Mouse (Mus musculus) MEL (cell line): Measurements from ENCODE around the gene Stat1. TPM values are rescaled to one million over a fixed set of nuclear protein-coding genes. Genes with fewer than 3 reads are reported as not detected.

Experiments used
- DNase-seq: peaks from one replicate; pipeline ENCODE4 v3.0.0; 2011; ENCODE audit warnings: low read depth, low spot score
- H3K27ac ChIP-seq: 2 replicates; pipeline ENCODE4 v1.5.1; 2012; ENCODE audit warnings: low read depth, mild to moderate bottlenecking, control low read depth, low read length, moderate library complexity; ENCODE audit not compliant: control insufficient read depth
- H3K27me3 ChIP-seq, 2 experiments: fragments of 150-350 bp in 1 of 2; sonication (generic) in 1 of 2; 2 replicates each; pipeline ENCODE4 v1.6.1; 2012; ENCODE audit warnings: low read length in 2 of 2, mild to moderate bottlenecking in 2 of 2, improper control_type of control experiment in 1 of 2, moderate library complexity in 1 of 2; ENCODE audit not compliant: insufficient read depth in 2 of 2, control insufficient read depth in 1 of 2
- H3K36me3 ChIP-seq, 2 experiments: 2 replicates each; pipeline ENCODE4 v1.6.1; 2012 to 2014; ENCODE audit warnings: low read length in 2 of 2, improper control_type of control experiment in 1 of 2, inconsistent platforms in 1 of 2, mild to moderate bottlenecking in 1 of 2; ENCODE audit not compliant: insufficient read depth in 2 of 2, control insufficient read depth in 1 of 2
- H3K4me1 ChIP-seq, 2 experiments: fragments of 150-350 bp in 1 of 2; sonication (generic) in 1 of 2; 2 replicates each; pipeline ENCODE4 v1.6.1; 2012; ENCODE audit warnings: low read length in 2 of 2, improper control_type of control experiment in 1 of 2, mild to moderate bottlenecking in 1 of 2; ENCODE audit not compliant: insufficient read depth in 2 of 2, control insufficient read depth in 1 of 2
- H3K4me3 ChIP-seq, 2 experiments: fragments of 150-350 bp in 1 of 2; sonication (generic) in 1 of 2; 2 replicates each; pipeline ENCODE4 v1.5.1; 2012; ENCODE audit warnings: low read depth in 2 of 2, low read length in 2 of 2, mild to moderate bottlenecking in 2 of 2, moderate library complexity in 2 of 2, control low read depth in 1 of 2, improper control_type of control experiment in 1 of 2; ENCODE audit not compliant: control insufficient read depth in 1 of 2, insufficient read depth in 1 of 2
- H3K79me2 ChIP-seq: 2 replicates; pipeline ENCODE4 v1.6.1; 2012; ENCODE audit warnings: mild to moderate bottlenecking, low read length, moderate library complexity; ENCODE audit not compliant: control insufficient read depth, poor library complexity, insufficient read depth
- H3K9ac ChIP-seq: 2 replicates; pipeline ENCODE4 v1.6.1; 2012; ENCODE audit warnings: low read depth, mild to moderate bottlenecking, control low read depth, low read length, moderate library complexity; ENCODE audit not compliant: control insufficient read depth, poor library complexity, severe bottlenecking
- H3K9me3 ChIP-seq: fragments of 150-350 bp; sonication (generic); replicated peaks from 2 replicates; pipeline ENCODE4 v1.6.1; 2012; ENCODE audit warnings: mild to moderate bottlenecking, low read length, improper control_type of control experiment, moderate library complexity; ENCODE audit not compliant: insufficient read depth
- BHLHE40 ChIP-seq: IDR thresholded peaks from 2 replicates; pipeline ENCODE4 v1.6.1; 2012; ENCODE audit warnings: low read depth, mild to moderate bottlenecking, inconsistent platforms, low read length, improper control_type of control experiment, borderline replicate concordance
- CHD2 ChIP-seq: IDR thresholded peaks from 2 replicates; pipeline ENCODE4 v1.6.1; 2011; ENCODE audit warnings: low read length, improper control_type of control experiment
- CTCF ChIP-seq, 3 experiments: IDR thresholded peaks in 2 of 3; conservative IDR thresholded peaks in 1 of 3; 2 replicates each; pipeline ENCODE4 v1.5.1; 2011 to 2012; ENCODE audit warnings: low read length in 3 of 3, low read depth in 2 of 3, mild to moderate bottlenecking in 2 of 3, improper control_type of control experiment in 1 of 3, inconsistent platforms in 1 of 3, mixed read lengths in 1 of 3, moderate library complexity in 1 of 3; ENCODE audit not compliant: control insufficient read depth in 1 of 3, insufficient read depth in 1 of 3, poor library complexity in 1 of 3, severe bottlenecking in 1 of 3
- ELF1 ChIP-seq: IDR thresholded peaks from 2 replicates; pipeline ENCODE4 v1.6.1; 2014; ENCODE audit warnings: low read depth, mild to moderate bottlenecking, inconsistent platforms, low read length, improper control_type of control experiment, moderate library complexity
- EP300 ChIP-seq, 2 experiments: IDR thresholded peaks; 2 replicates each; pipeline ENCODE4 v1.6.1; 2011; ENCODE audit warnings: improper control_type of control experiment in 2 of 2, low read length in 2 of 2, low read depth in 1 of 2, mild to moderate bottlenecking in 1 of 2
- GATA1 ChIP-seq: IDR thresholded peaks from 2 replicates; pipeline ENCODE4 v1.6.1; 2011; ENCODE audit warnings: low read depth, low read length, improper control_type of control experiment
- HCFC1 ChIP-seq: IDR thresholded peaks from 2 replicates; pipeline ENCODE4 v1.6.1; 2012; ENCODE audit warnings: low read depth, mild to moderate bottlenecking, inconsistent platforms, low read length, improper control_type of control experiment, moderate library complexity
- MAFK ChIP-seq: IDR thresholded peaks from 2 replicates; pipeline ENCODE4 v1.6.1; 2011; ENCODE audit warnings: low read depth, mild to moderate bottlenecking, low read length, improper control_type of control experiment, borderline replicate concordance
- MAX ChIP-seq: IDR thresholded peaks from 2 replicates; pipeline ENCODE4 v1.6.1; 2011; ENCODE audit warnings: low read length, improper control_type of control experiment
- MEF2A ChIP-seq: IDR thresholded peaks from 2 replicates; pipeline ENCODE4 v1.6.1; 2014; ENCODE audit warnings: low read depth, mild to moderate bottlenecking, inconsistent platforms, low read length, improper control_type of control experiment; ENCODE audit not compliant: poor library complexity, insufficient replicate concordance, severe bottlenecking; ENCODE audit errors: extremely low read depth
- MYB ChIP-seq: IDR thresholded peaks from 2 replicates; pipeline ENCODE4 v1.6.1; 2011; ENCODE audit warnings: mild to moderate bottlenecking, low read depth, low read length, improper control_type of control experiment
- MYC ChIP-seq: IDR thresholded peaks from 2 replicates; pipeline ENCODE4 v1.6.1; 2011; ENCODE audit warnings: low read depth, mild to moderate bottlenecking, low read length, improper control_type of control experiment, moderate library complexity
- NELFE ChIP-seq: IDR thresholded peaks from 2 replicates; pipeline ENCODE4 v1.6.1; 2011; ENCODE audit warnings: low read depth, low read length, improper control_type of control experiment
- NRF1 ChIP-seq: IDR thresholded peaks from 2 replicates; pipeline ENCODE4 v1.6.1; 2014; ENCODE audit warnings: low read depth, mild to moderate bottlenecking, inconsistent platforms, low read length, improper control_type of control experiment, moderate library complexity; ENCODE audit not compliant: poor library complexity, insufficient read depth, severe bottlenecking
- POLR2A ChIP-seq, 2 experiments: IDR thresholded peaks; 2 replicates each; pipeline ENCODE4 v1.6.1; 2011 to 2012; ENCODE audit warnings: low read length in 2 of 2, mild to moderate bottlenecking in 2 of 2, control low read depth in 1 of 2, improper control_type of control experiment in 1 of 2, low read depth in 1 of 2, moderate library complexity in 1 of 2; ENCODE audit not compliant: control insufficient read depth in 1 of 2, insufficient read depth in 1 of 2, poor library complexity in 1 of 2
- POLR2AphosphoS2 ChIP-seq: IDR thresholded peaks from 2 replicates; pipeline ENCODE4 v1.6.1; 2011; ENCODE audit warnings: low read length, improper control_type of control experiment
- POLR2AphosphoS5 ChIP-seq: IDR thresholded peaks from 2 replicates; pipeline ENCODE4 v1.6.1; 2012; ENCODE audit warnings: low read depth, borderline replicate concordance, mild to moderate bottlenecking, inconsistent platforms, low read length, moderate library complexity, mixed read lengths
- RCOR1 ChIP-seq: IDR thresholded peaks from 2 replicates; pipeline ENCODE4 v1.6.1; 2012; ENCODE audit warnings: low read depth, mild to moderate bottlenecking, inconsistent platforms, low read length, improper control_type of control experiment
- TBP ChIP-seq: IDR thresholded peaks from 2 replicates; pipeline ENCODE4 v1.8.0; 2011; ENCODE audit warnings: low read depth, low read length, improper control_type of control experiment
- UBTF ChIP-seq: IDR thresholded peaks from 2 replicates; pipeline ENCODE4 v1.6.1; 2012; ENCODE audit warnings: low read depth, mild to moderate bottlenecking, inconsistent platforms, low read length, improper control_type of control experiment, moderate library complexity, borderline replicate concordance; ENCODE audit not compliant: insufficient read depth
- USF2 ChIP-seq, 2 experiments: IDR thresholded peaks; 2 replicates each; pipeline ENCODE4 v1.6.1; 2011 to 2012; ENCODE audit warnings: improper control_type of control experiment in 2 of 2, low read length in 2 of 2, borderline replicate concordance in 1 of 2, inconsistent platforms in 1 of 2, low read depth in 1 of 2, mild to moderate bottlenecking in 1 of 2; ENCODE audit not compliant: insufficient read depth in 1 of 2
- ZC3H11A ChIP-seq: IDR thresholded peaks from 2 replicates; pipeline ENCODE4 v1.6.1; 2012; ENCODE audit warnings: low read depth, mild to moderate bottlenecking, inconsistent platforms, low read length, improper control_type of control experiment
- polyA plus RNA-seq, 2 experiments: library from polyadenylated mRNA; stranded (reverse) in 1 of 2; unstranded in 1 of 2; fragments of >175 nt in 1 of 2; fragments of >200 nt in 1 of 2; gene quantifications; 2 replicates each; pipeline versions ENCODE4 v1.2.1 to v1.2.4; 2012; ENCODE audit warnings: low replicate concordance in 2 of 2, low read depth in 1 of 2; ENCODE audit not compliant: insufficient read length in 2 of 2, insufficient read depth in 1 of 2, missing spikeins in 1 of 2
- total RNA-seq: library from RNA; depleted of rRNA; stranded (reverse); fragments of 300-350 nt; gene quantifications from 2 replicates; pipeline ENCODE4 v1.2.3, GENCODE M21; 2012

Gene Stat1
- total and polyA plus RNA-seq, 3 experiments = 9.7 to 44.0 (median 10.9) TPM

GRCm38 (mm10) chr1:52161151-52161550 is 41.9 kb downstream of the Stat1 start:
- Histone ChIP-seq H3K27me3 (no peaks in the 10 kb centered on the region), H3K9me3 (no peaks in the 10 kb centered on the region)
- TF ChIP-seq BHLHE40 = no peak
- no peak for TF ChIP-seq POLR2A (IDR thresholded peaks at IDR 0.05; ENCODE audit: control insufficient read depth in 1 of 2, insufficient read depth in 1 of 2, low read depth in 1 of 2, low read length in 2 of 2, poor library complexity in 1 of 2)
- no peak for TF ChIP-seq CHD2
- TF ChIP-seq MEF2A = no peak
- no peak for TF ChIP-seq CTCF (IDR thresholded peaks at IDR 0.05 in 2 of 3, conservative IDR thresholded peaks at IDR 0.05 in 1 of 3; ENCODE audit: control insufficient read depth in 1 of 3, insufficient read depth in 1 of 3, low read depth in 2 of 3, low read length in 3 of 3, poor library complexity in 1 of 3, severe bottlenecking in 1 of 3)
- TF ChIP-seq MAX = no peak
- no peak for TF ChIP-seq RCOR1
- no peak for TF ChIP-seq MYC
- no peak for TF ChIP-seq HCFC1
- no peak for TF ChIP-seq MYB
- no peak for TF ChIP-seq MAFK
- no peak for TF ChIP-seq NELFE
- TF ChIP-seq NRF1 = no peak
- TF ChIP-seq ZC3H11A = no peak
- no peak for TF ChIP-seq TBP
- TF ChIP-seq GATA1 = no peak
- TF ChIP-seq UBTF = no peak
- no peak for TF ChIP-seq USF2 (IDR thresholded peaks at IDR 0.05; ENCODE audit: borderline replicate concordance in 1 of 2, insufficient read depth in 1 of 2, low read depth in 1 of 2, low read length in 2 of 2)
- TF ChIP-seq POLR2AphosphoS2 = no peak
- TF ChIP-seq, all 39 proteins: peak for 0
- Histone ChIP-seq H3K27ac (no peak overlapping the region), H3K36me3 (no peaks in the 10 kb centered on the region), H3K4me3 (no peak overlapping the region), H3K9ac (no peak overlapping the region), H3K79me2 (no peaks in the 10 kb centered on the region), H3K4me1 (no peaks in the 10 kb centered on the region)
- no peak for DNase-seq

- Histone ChIP-seq H3K79me2 (no peaks in the 10 kb centered on the region), H3K36me3 (no peaks in the 10 kb centered on the region), H3K9ac (no peak overlapping the region), H3K4me3 (no peak overlapping the region), H3K27me3 (no peaks in the 10 kb centered on the region), H3K9me3 (no peaks in the 10 kb centered on the region), H3K4me1 (no peaks in the 10 kb centered on the region), H3K27ac (no peak overlapping the region)
- DNase-seq = no peak
- TF ChIP-seq EP300 (IDR thresholded peaks at IDR 0.05; ENCODE audit: low read depth in 1 of 2, low read length in 2 of 2) (no peak), TBP (no peak), ELF1 (no peak), POLR2AphosphoS5 (no peak), NELFE (no peak)
Measured at GRCm38 (mm10) chr1:52163707-52164457, 44.6 kb downstream of the Stat1 start.
